In genomic region chr6:86255899-86256298, GRCm38 (mm10) we compare ENCODE assay signal across 23 mouse cellular contexts.
"Had no signal": no experiment of that assay in that cellular context is flagged by ENCODE, and none has a peak within 500 bp of the region (broad histone marks: within the 10 kb centered on the region; RNA-seq: fewer than 3 reads in every experiment).

No protein-coding gene starts in this region.

- H3K4me2 ChIP-seq: heart, embryonic 11.5 days; heart, embryonic 13.5 days; heart, embryonic 15.5 days; hindbrain, embryonic 13.5 days; hindbrain, embryonic 15.5 days; limb, embryonic 13.5 days; limb, embryonic 15.5 days; liver, embryonic 12.5 days had no signal

- H3K27me3 ChIP-seq: heart, embryonic 13.5 days; heart, embryonic 15.5 days; hindbrain, embryonic 13.5 days; hindbrain, embryonic 15.5 days; limb, embryonic 13.5 days; limb, embryonic 15.5 days had no signal

- H3K4me3 ChIP-seq: heart, adult 2 months; heart, embryonic 13.5 days; heart, embryonic 15.5 days; hindbrain, embryonic 13.5 days; hindbrain, embryonic 15.5 days; limb, embryonic 13.5 days; limb, embryonic 15.5 days; liver, embryonic 12.5 days had no signal

- ATAC-seq: forebrain, postnatal 0 days; hindbrain, postnatal 0 days; intestine, embryonic 16.5 days; liver, embryonic 12.5 days had no signal

- H3K9me3 ChIP-seq: heart, embryonic 13.5 days; heart, embryonic 15.5 days; hindbrain, embryonic 13.5 days; hindbrain, embryonic 15.5 days; limb, embryonic 13.5 days; limb, embryonic 15.5 days; liver, embryonic 12.5 days had no signal

- H3K4me1 ChIP-seq: liver, embryonic 12.5 days had no signal

- H3K36me3 ChIP-seq: heart, embryonic 13.5 days; heart, embryonic 15.5 days; hindbrain, embryonic 13.5 days; hindbrain, embryonic 15.5 days; limb, embryonic 13.5 days; limb, embryonic 15.5 days; liver, embryonic 12.5 days had no signal

- H3K27ac ChIP-seq: heart, adult 2 months; heart, embryonic 13.5 days; heart, embryonic 15.5 days; hindbrain, embryonic 13.5 days; hindbrain, embryonic 15.5 days; hindbrain, postnatal 0 days; limb, embryonic 13.5 days; limb, embryonic 15.5 days; liver, embryonic 12.5 days; liver, embryonic 14.5 days had no signal

- DNase-seq: forebrain, postnatal 0 days; gastrocnemius, postnatal 14 days; gastrocnemius, postnatal 36 days; heart, adult 11 months; heart, adult 2 months; heart, postnatal 14 days; heart, postnatal 36 days; kidney, adult 18-20 months; kidney, adult 8-10 months; layer of hippocampus, adult 9-11 months; layer of hippocampus, postnatal 36 days; left cerebral cortex, postnatal 4 days had no signal

- H3K9ac ChIP-seq: forebrain, postnatal 0 days; heart, embryonic 13.5 days; heart, embryonic 15.5 days; hindbrain, embryonic 13.5 days; hindbrain, embryonic 15.5 days; limb, embryonic 13.5 days; limb, embryonic 15.5 days; liver, embryonic 12.5 days; liver, embryonic 14.5 days had no signal
